Mouse (Mus musculus): ENCODE results near the gene Reck. TPM values are rescaled to one million over a fixed set of nuclear protein-coding genes. Genes with fewer than 3 reads are reported as not detected.

The Reck gene
- polyA plus RNA-seq, 1 experiment from 2014 or later: 10.2 TPM

- Histone ChIP-seq H3K27me3 (ENCODE audit: control insufficient read depth, insufficient read depth, low read length) (no peaks in the 10 kb centered on the region), H3K4me3 (ENCODE audit: low read depth, low read length) (no peak overlapping the region), H3K36me3 (ENCODE audit: control insufficient read depth, insufficient read depth, low read length) (peaks cover 4% of the 10 kb centered on the region; the same call in 1 of the 2 replicates), H3K4me1 (replicated peaks; ENCODE audit: control insufficient read depth, insufficient read depth) (no peaks in the 10 kb centered on the region), H3K27ac (replicated peaks) (no peak overlapping the region), H3K9ac (ENCODE audit: low read length) (no peak overlapping the region), H3K9me3 (ENCODE audit: control insufficient read depth, low read length) (no peaks in the 10 kb centered on the region), H3K4me2 (replicated peaks; ENCODE audit: low read depth) (no peak overlapping the region)
- 84% methylated on average over 5 of the region's 5 CpGs for WGBS
- ATAC-seq (ENCODE audit: low FRiP score, low TSS enrichment): no peak
- no peak for TF ChIP-seq EP300 (optimal IDR thresholded peaks at IDR 0.05)
- TF ChIP-seq CTCF (IDR thresholded peaks at IDR 0.05; ENCODE audit: low read depth): no peak
- no peak for DNase-seq (ENCODE audit: low spot score)
These were observed 42.9 kb downstream of the Reck start for GRCm38 (mm10) chr4:43918221-43918620.

- Histone ChIP-seq H3K4me2 (replicated peaks; ENCODE audit: low read depth) (no peak overlapping the region), H3K4me1 (replicated peaks; ENCODE audit: control insufficient read depth, insufficient read depth) (no peaks in the 10 kb centered on the region)
- no peak for ATAC-seq (ENCODE audit: low FRiP score, low TSS enrichment)
These were observed 45.3 kb downstream of the Reck start for GRCm38 (mm10) chr4:43920602-43921001.

GRCm38 (mm10) chr4:43925125-43925524, 49.8 kb downstream of the Reck start:
- H3K4me1 ChIP-seq (replicated peaks; ENCODE audit: control insufficient read depth, insufficient read depth): no peaks in the 10 kb centered on the region
- no peaks in the 10 kb centered on the region for H3K27me3 ChIP-seq (ENCODE audit: control insufficient read depth, insufficient read depth, low read length)
- no peak for ATAC-seq (ENCODE audit: low FRiP score, low TSS enrichment)
- no peak overlapping the region for H3K9ac ChIP-seq (ENCODE audit: low read length)
- H3K36me3 ChIP-seq (ENCODE audit: control insufficient read depth, insufficient read depth, low read length): peaks cover 6% of the 10 kb centered on the region; the same call in 1 of the 2 replicates
- WGBS: 87% methylated on average over 6 of the region's 6 CpGs
- DNase-seq (ENCODE audit: low spot score): no peak
- TF ChIP-seq EP300 (optimal IDR thresholded peaks at IDR 0.05): no peak
- no peak for TF ChIP-seq CTCF (IDR thresholded peaks at IDR 0.05; ENCODE audit: low read depth)
- H3K9me3 ChIP-seq (ENCODE audit: control insufficient read depth, low read length): no peaks in the 10 kb centered on the region
- H3K4me2 ChIP-seq (replicated peaks; ENCODE audit: low read depth): no peak overlapping the region
- no peak overlapping the region for H3K27ac ChIP-seq (replicated peaks)
- H3K4me3 ChIP-seq (ENCODE audit: low read depth, low read length): no peak overlapping the region

More at GRCm38 (mm10) chr4:43920602-43921001, 45.3 kb downstream of the Reck start:
- Histone ChIP-seq H3K36me3 (ENCODE audit: control insufficient read depth, insufficient read depth, low read length) (peaks cover 4% of the 10 kb centered on the region; the same call in 1 of the 2 replicates), H3K4me3 (ENCODE audit: low read depth, low read length) (no peak overlapping the region), H3K9me3 (ENCODE audit: control insufficient read depth, low read length) (no peaks in the 10 kb centered on the region), H3K9ac (ENCODE audit: low read length) (no peak overlapping the region), H3K27me3 (ENCODE audit: control insufficient read depth, insufficient read depth, low read length) (no peaks in the 10 kb centered on the region), H3K27ac (replicated peaks) (no peak overlapping the region)
- WGBS: 91% methylated on average over 1 of the region's 1 CpGs
- TF ChIP-seq EP300 (optimal IDR thresholded peaks at IDR 0.05) (no peak), CTCF (IDR thresholded peaks at IDR 0.05; ENCODE audit: low read depth) (peak; percentile 41)
- no peak for DNase-seq (ENCODE audit: low spot score)

GRCm38 (mm10) chr4:43925779-43926178, 50.4 kb downstream of the Reck start:
- Histone ChIP-seq H3K4me2 (replicated peaks; ENCODE audit: low read depth) (no peak overlapping the region), H3K9ac (ENCODE audit: low read length) (no peak overlapping the region), H3K4me1 (replicated peaks; ENCODE audit: control insufficient read depth, insufficient read depth) (no peaks in the 10 kb centered on the region), H3K27ac (replicated peaks) (no peak overlapping the region), H3K4me3 (ENCODE audit: low read depth, low read length) (no peak overlapping the region), H3K9me3 (ENCODE audit: control insufficient read depth, low read length) (no peaks in the 10 kb centered on the region), H3K27me3 (ENCODE audit: control insufficient read depth, insufficient read depth, low read length) (no peaks in the 10 kb centered on the region), H3K36me3 (ENCODE audit: control insufficient read depth, insufficient read depth, low read length) (peaks cover 6% of the 10 kb centered on the region; the same call in 1 of the 2 replicates)
- DNase-seq (ENCODE audit: low spot score) (peak; percentile 88), ATAC-seq (ENCODE audit: low FRiP score, low TSS enrichment) (peak; percentile 80)
- 11% methylated on average over 3 of the region's 3 CpGs for WGBS
- no peak for TF ChIP-seq EP300 (optimal IDR thresholded peaks at IDR 0.05)
- peak; percentile 97 for TF ChIP-seq CTCF (IDR thresholded peaks at IDR 0.05; ENCODE audit: low read depth)

GRCm38 (mm10) chr4:43927826-43928225, 52.5 kb downstream of the Reck start:
- Histone ChIP-seq H3K9ac (ENCODE audit: low read length) (no peak overlapping the region), H3K4me3 (ENCODE audit: low read depth, low read length) (no peak overlapping the region), H3K4me2 (replicated peaks; ENCODE audit: low read depth) (no peak overlapping the region), H3K36me3 (ENCODE audit: control insufficient read depth, insufficient read depth, low read length) (peaks cover 4% of the 10 kb centered on the region; the same call in 1 of the 2 replicates), H3K27me3 (ENCODE audit: control insufficient read depth, insufficient read depth, low read length) (no peaks in the 10 kb centered on the region), H3K9me3 (ENCODE audit: control insufficient read depth, low read length) (no peaks in the 10 kb centered on the region), H3K27ac (replicated peaks) (no peak overlapping the region), H3K4me1 (replicated peaks; ENCODE audit: control insufficient read depth, insufficient read depth) (no peaks in the 10 kb centered on the region)
- WGBS: 92% methylated on average over 3 of the region's 3 CpGs
- peak; percentile 47 for DNase-seq (ENCODE audit: low spot score)
- TF ChIP-seq EP300 (optimal IDR thresholded peaks at IDR 0.05) (no peak), CTCF (IDR thresholded peaks at IDR 0.05; ENCODE audit: low read depth) (peak; percentile 68)
- no peak for ATAC-seq (ENCODE audit: low FRiP score, low TSS enrichment)

- Histone ChIP-seq H3K9ac (ENCODE audit: low read length) (no peak overlapping the region), H3K36me3 (ENCODE audit: control insufficient read depth, insufficient read depth, low read length) (0 out of 2 replicates have a peak, but pooled peaks cover 2% of the 10 kb centered on the region), H3K27me3 (ENCODE audit: control insufficient read depth, insufficient read depth, low read length) (no peaks in the 10 kb centered on the region), H3K27ac (replicated peaks) (no peak overlapping the region), H3K9me3 (ENCODE audit: control insufficient read depth, low read length) (no peaks in the 10 kb centered on the region), H3K4me1 (replicated peaks; ENCODE audit: control insufficient read depth, insufficient read depth) (no peaks in the 10 kb centered on the region), H3K4me2 (replicated peaks; ENCODE audit: low read depth) (no peak overlapping the region), H3K4me3 (ENCODE audit: low read depth, low read length) (no peak overlapping the region)
- WGBS: 70% methylated on average over 4 of the region's 4 CpGs
- TF ChIP-seq CTCF (IDR thresholded peaks at IDR 0.05; ENCODE audit: low read depth) (no peak), EP300 (optimal IDR thresholded peaks at IDR 0.05) (no peak)
- 0 out of 2 replicates have a peak, but pooled peaks have one; percentile 38 for ATAC-seq (ENCODE audit: low FRiP score, low TSS enrichment)
- no peak for DNase-seq (ENCODE audit: low spot score)
These were observed 56.5 kb downstream of the Reck start for GRCm38 (mm10) chr4:43931877-43932276.

Data from stomach, postnatal 0 days (tissue).